23 mouse cellular contexts compared by ENCODE assay signal in the genomic region with DNA sequence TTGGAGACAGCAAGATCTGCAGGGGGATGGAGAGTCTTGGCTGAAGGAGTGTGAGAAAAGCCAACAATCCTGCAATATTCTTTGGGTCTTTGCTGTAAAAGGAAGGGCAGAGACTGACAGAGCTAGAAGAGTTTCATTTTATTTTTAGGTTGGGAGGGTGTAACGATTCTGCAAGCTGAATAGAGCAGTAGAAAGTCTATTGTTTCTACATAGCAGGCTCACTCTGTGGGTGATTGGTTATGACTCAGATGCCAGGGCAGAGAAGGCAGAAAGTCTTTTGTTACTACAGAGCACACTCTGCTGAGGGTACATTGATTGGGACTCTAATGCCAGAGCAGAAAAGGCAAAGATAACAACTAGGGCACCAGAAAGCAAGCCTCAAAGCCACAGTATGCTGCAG. TPM values are rescaled to one million over a fixed set of nuclear protein-coding genes. Genes with fewer than 3 reads are reported as not detected.
DNase-seq lines count a peak whose midpoint lies in the region; ATAC-seq and TF ChIP-seq lines count a peak whose summit lies in the region.
"Had no signal": no experiment of that assay in that cellular context is flagged by ENCODE, and none has a peak within 500 bp of the region (broad histone marks: within the 10 kb centered on the region; RNA-seq: fewer than 3 reads in every experiment).

No protein-coding gene starts in this region.

- intact Hi-C loops in left cerebral cortex, postnatal 14 days (cut with DNase I), result no loop called here
- intact Hi-C loops in left cerebral cortex, postnatal 10 days (cut with DNase I), result no loop called here

- ATAC-seq in frontal cortex, adult (ENCODE audit: low TSS enrichment), result peak; percentile 52; the same call in 1 of the 2 replicates
- ATAC-seq: activated CD4-positive, CD25-positive, alpha-beta regulatory T cell, adult 4 months; inflammation-experienced regulatory T-cells, adult 6 months; liver, embryonic 12.5 days; liver, postnatal 0 days had no signal

- TF ChIP-seq CTCF in brain, embryonic 14.5 days (IDR thresholded peaks at IDR 0.05; ENCODE audit: borderline replicate concordance, extremely low read depth, insufficient read depth, insufficient read length), result no peak

- no peak for DNase-seq in frontal cortex, postnatal 25 days (ENCODE audit: low spot score in 2 of 2)
- DNase-seq in left cerebral cortex, postnatal 14 days (ENCODE audit: low spot score in 2 of 2), result peak; percentile 3
- DNase-seq in left cerebral cortex, postnatal 10 days (ENCODE audit: extremely low spot score in 1 of 2, low spot score in 2 of 2), result no peak
- DNase-seq in Muller cell, postnatal 12 days (ENCODE audit: inconsistent ontology term), result peak; percentile 69
- peak; percentile 14 for DNase-seq in brain, embryonic 14.5 days (ENCODE audit: low read depth)
- DNase-seq in gastrocnemius, postnatal 4 days (ENCODE audit: low spot score in 2 of 2), result no peak
- DNase-seq: adrenal gland, adult 2 months; adrenal gland, postnatal 36 days; cerebellum, adult 8-10 months; cerebellum, postnatal 25 days; gastrocnemius, postnatal 25 days; heart, adult 18-20 months; heart, postnatal 4 days; kidney, adult 18-20 months; kidney, postnatal 25 days; liver, postnatal 0 days; lung, postnatal 4 days; midbrain, embryonic 14.5 days; thymus, postnatal 14 days had no signal

- no peak for TF ChIP-seq POLR2A in brain, embryonic 14.5 days (IDR thresholded peaks at IDR 0.05; ENCODE audit: borderline replicate concordance, extremely low read depth, insufficient read depth, insufficient read length, poor library complexity, severe bottlenecking)

RNA-seq across cellular contexts. Expression of a gene that starts 47.0 kb away (rescaled TPM):
- total RNA-seq in left cerebral cortex, postnatal 14 days (2021), result 10 to 100 TPM; 73.5 to 82.2 TPM
- total RNA-seq in left cerebral cortex, postnatal 10 days (2021), result 10 to 100 TPM; 87.3 to 89.9 TPM
- polyA plus RNA-seq in brain, embryonic 14.5 days (2012; rRNA removed), result 30.4 and 41.2 TPM in 2 replicates
- total RNA-seq in gastrocnemius, postnatal 4 days (2021), result 10 to 100 TPM; 37.5 to 39.2 TPM

Comparison
In these comparisons a context has a peak if more than half of its experiments do, and no peak if none do; other contexts are left out.
1. DNase-seq: peak in left cerebral cortex, postnatal 14 days (2 of 2), Muller cell, postnatal 12 days (single experiment) and brain, embryonic 14.5 days (single experiment); none in frontal cortex, postnatal 25 days (0 of 2), left cerebral cortex, postnatal 10 days (0 of 2) and gastrocnemius, postnatal 4 days (0 of 2).